8 mouse cellular contexts compared by ENCODE assay signal in the genomic region with DNA sequence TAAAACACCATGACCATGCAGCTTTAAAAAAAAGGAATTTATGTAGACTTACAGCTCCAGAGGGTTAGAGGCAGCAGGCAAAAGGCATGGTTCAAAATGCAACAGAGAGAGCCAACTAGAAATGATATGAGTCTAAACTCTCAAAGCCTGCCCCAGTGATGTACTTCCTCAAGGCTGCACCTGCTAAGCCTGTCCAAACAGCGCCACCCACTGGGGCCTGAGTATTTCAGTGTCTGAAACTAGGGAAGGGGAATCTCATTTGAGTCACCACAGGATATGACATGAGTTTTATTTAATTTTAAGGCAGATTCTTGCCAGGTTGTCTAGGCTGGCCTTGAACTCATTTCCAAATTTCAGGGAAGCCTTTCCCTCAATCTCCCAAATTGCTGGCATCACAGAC. TPM values are rescaled to one million over a fixed set of nuclear protein-coding genes. Genes with fewer than 3 reads are reported as not detected.
DNase-seq lines count a peak whose midpoint lies in the region; ATAC-seq and TF ChIP-seq lines count a peak whose summit lies in the region.
"Had no signal": no experiment of that assay in that cellular context is flagged by ENCODE, and none has a peak within 500 bp of the region (broad histone marks: within the 10 kb centered on the region; RNA-seq: fewer than 3 reads in every experiment).

No protein-coding gene starts in this region.

- 79% methylated on average over 1 of the region's 1 CpGs for WGBS in kidney, embryonic 16.5 days
- WGBS in forebrain, embryonic 13.5 days: 81% methylated on average over 1 of the region's 1 CpGs

- TF ChIP-seq EP300 in CH12.LX (IDR thresholded peaks at IDR 0.05; ENCODE audit: low read length): no peak

- no peaks in the 10 kb centered on the region for H3K27me3 ChIP-seq in kidney, embryonic 16.5 days (ENCODE audit: insufficient read depth, low read length)
- no peaks in the 10 kb centered on the region for H3K27me3 ChIP-seq in CH12.LX (replicated peaks)
- H3K27me3 ChIP-seq in forebrain, embryonic 13.5 days: no peaks in the 10 kb centered on the region
- H3K27me3 ChIP-seq: liver, embryonic 15.5 days had no signal

- no peak overlapping the region for H3K9ac ChIP-seq in kidney, embryonic 16.5 days (replicated peaks; ENCODE audit: low read length)
- no peak overlapping the region for H3K9ac ChIP-seq in CH12.LX (ENCODE audit: insufficient read depth, low read depth)
- no peak overlapping the region for H3K9ac ChIP-seq in forebrain, embryonic 13.5 days
- H3K9ac ChIP-seq: liver, embryonic 15.5 days had no signal

- H3K9me3 ChIP-seq in kidney, embryonic 16.5 days (ENCODE audit: low read length): no peaks in the 10 kb centered on the region
- no peaks in the 10 kb centered on the region for H3K9me3 ChIP-seq in CH12.LX (replicated peaks; ENCODE audit: low read length)
- no peaks in the 10 kb centered on the region for H3K9me3 ChIP-seq in forebrain, embryonic 13.5 days (replicated peaks)
- H3K9me3 ChIP-seq: liver, embryonic 15.5 days had no signal

- peak; percentile 25 for DNase-seq in kidney, adult 18-20 months
- DNase-seq in CH12.LX (ENCODE audit: extremely low read depth): peak; percentile 84
- peak; percentile 41 for DNase-seq in T-cell, adult 2 months (ENCODE audit: low spot score)
- peak; percentile 33 for DNase-seq in kidney, postnatal 14 days
- DNase-seq in spleen, postnatal 10 days (ENCODE audit: low spot score in 2 of 2): peak; percentile 21 to 78

- TF ChIP-seq POLR2A in CH12.LX (IDR thresholded peaks at IDR 0.05; ENCODE audit: low read depth, low read length): no peak

- peaks cover 30% of the 10 kb centered on the region for H3K4me1 ChIP-seq in kidney, embryonic 16.5 days (ENCODE audit: insufficient read depth, low read length)
- H3K4me1 ChIP-seq in CH12.LX (ENCODE audit: control insufficient read depth in 1 of 2, insufficient read depth in 2 of 2): peaks cover 20 to 47% of the 10 kb centered on the region in 2 experiments
- peaks cover 41% of the 10 kb centered on the region for H3K4me1 ChIP-seq in forebrain, embryonic 13.5 days

- TF ChIP-seq CTCF in CH12.LX (conservative IDR thresholded peaks at IDR 0.05 in 1 of 2, IDR thresholded peaks at IDR 0.05 in 1 of 2; ENCODE audit: low read depth in 2 of 2, low read length in 2 of 2): peak; percentile 48 to 68; a peak in 3 of 4 replicates

- H3K36me3 ChIP-seq in kidney, embryonic 16.5 days (ENCODE audit: insufficient read depth, low read length): peaks cover 50% of the 10 kb centered on the region
- H3K36me3 ChIP-seq in CH12.LX (replicated peaks in 1 of 2; ENCODE audit: control insufficient read depth in 1 of 2, insufficient read depth in 1 of 2, low read length in 1 of 2): peaks cover 57 to 77% of the 10 kb centered on the region in 2 experiments
- peaks cover 71% of the 10 kb centered on the region for H3K36me3 ChIP-seq in forebrain, embryonic 13.5 days (ENCODE audit: poor library complexity, severe bottlenecking)

- no peak overlapping the region for H3K27ac ChIP-seq in kidney, embryonic 16.5 days (ENCODE audit: low read length)
- H3K27ac ChIP-seq in CH12.LX (ENCODE audit: insufficient read depth, low read depth): no peak overlapping the region
- H3K27ac ChIP-seq in forebrain, embryonic 13.5 days: no peak overlapping the region
- H3K27ac ChIP-seq: liver, embryonic 15.5 days had no signal

- in situ Hi-C loops in CH12.LX (cut with MboI; ENCODE audit: low pct_ligation_motif_present, low pct_unique_long_range_greater_than_20kb, low sequenced_read_pairs): loop anchor here (25.0 kb wide), 1 partner anchor 459 kb away; a partner anchor contains a TSS

- H3K79me2 ChIP-seq in CH12.LX (replicated peaks; ENCODE audit: control insufficient read depth, extremely low read depth, insufficient read depth, poor library complexity, severe bottlenecking): peaks cover 62% of the 10 kb centered on the region

- no peak overlapping the region for H3K4me3 ChIP-seq in kidney, embryonic 16.5 days (ENCODE audit: low read length)
- no peak overlapping the region for H3K4me3 ChIP-seq in CH12.LX (replicated peaks in 1 of 3; ENCODE audit: low read depth in 2 of 3, low read length in 2 of 3, poor library complexity in 1 of 3)
- no peak overlapping the region for H3K4me3 ChIP-seq in forebrain, embryonic 13.5 days
- H3K4me3 ChIP-seq: liver, embryonic 15.5 days had no signal

- no peak overlapping the region for H3K4me2 ChIP-seq in kidney, embryonic 16.5 days (replicated peaks; ENCODE audit: low read depth, low read length)
- no peak overlapping the region for H3K4me2 ChIP-seq in CH12.LX (ENCODE audit: insufficient read depth, low read depth, poor library complexity, severe bottlenecking)
- H3K4me2 ChIP-seq in forebrain, embryonic 13.5 days: no peak overlapping the region
- H3K4me2 ChIP-seq: liver, embryonic 15.5 days had no signal

- ATAC-seq in kidney, embryonic 16.5 days (ENCODE audit: low FRiP score, low TSS enrichment): no peak
- no peak for ATAC-seq in forebrain, embryonic 13.5 days

- dilution Hi-C loops in CH12.LX (cut with MboI; ENCODE audit: extremely low pct_ligation_motif_present, extremely low pct_unique_long_range_greater_than_20kb, low sequenced_read_pairs): no loop called here

- TF ChIP-seq RAD21 in CH12.LX (IDR thresholded peaks at IDR 0.05; ENCODE audit: low read depth, low read length): peak; percentile 37

TF ChIP-seq in CH12.LX, 34 proteins besides CTCF, POLR2A, EP300 and RAD21:
- TF ChIP-seq ELF1 (IDR thresholded peaks at IDR 0.05; ENCODE audit: low read depth, low read length) (peak; percentile 50), SMC3 (IDR thresholded peaks at IDR 0.05; ENCODE audit: low read depth, low read length) (peak; percentile 11; the same call in 1 of the 2 replicates), JUND (conservative IDR thresholded peaks at IDR 0.05; ENCODE audit: low read depth, low read length) (no peak)

RNA-seq across cellular contexts. Expression of a gene that starts 4.9 kb away (rescaled TPM):
- polyA plus RNA-seq in kidney, embryonic 16.5 days (2015; fragmentation: Nextera tagmentation; extraction: Ambion mirVana): 665 and 673 TPM in 2 replicates
- total RNA-seq in CH12.LX (2012; rRNA removed): 359 and 526 TPM in 2 replicates
- 408 and 443 TPM in 2 replicates for total RNA-seq in CH12.LX (2014; rRNA removed)
- 382 and 481 TPM in 2 replicates for polyA plus RNA-seq in CH12.LX (2012; ENCODE audit: insufficient read length, low read depth)
- 374 and 387 TPM in 2 replicates for polyA plus RNA-seq in forebrain, embryonic 13.5 days (2015; fragmentation: Nextera tagmentation; extraction: Ambion mirVana)

RNA-seq across cellular contexts. Expression of a gene that starts 57.9 kb away (rescaled TPM):
- polyA plus RNA-seq in kidney, embryonic 16.5 days (2015; fragmentation: Nextera tagmentation; extraction: Ambion mirVana): 4.6 and 5.8 TPM in 2 replicates
- total RNA-seq in CH12.LX (2012; rRNA removed) (0.34 and 0.42 TPM in 2 replicates), CH12.LX (2014; rRNA removed) (not detected in 2 replicates)
- polyA plus RNA-seq in CH12.LX (2012; ENCODE audit: insufficient read length, low read depth): 0.19 TPM in 2 replicates
- 0.82 and 0.96 TPM in 2 replicates for polyA plus RNA-seq in forebrain, embryonic 13.5 days (2015; fragmentation: Nextera tagmentation; extraction: Ambion mirVana)
- polyA plus RNA-seq: liver, embryonic 15.5 days had no signal

Comparison
In these comparisons a context has a peak if more than half of its experiments do, and no peak if none do; other contexts are left out.
1. DNase-seq: peak in every context shown above with its lines; median percentile 84 in CH12.LX; 50 in spleen, postnatal 10 days; 41 in T-cell, adult 2 months; 33 in kidney, postnatal 14 days; 25 in kidney, adult 18-20 months.